Mouse (Mus musculus) liver, embryonic 14.5 days (tissue): Measurements from ENCODE around the gene Cebpzos. TPM values are rescaled to one million over a fixed set of nuclear protein-coding genes. Genes with fewer than 3 reads are reported as not detected.

Experiments used
- ATAC-seq: fragments of 200-750 bp; cut with Nextera tagmentation; 2 replicates; pipeline ENCODE4 v1.8.0; 2017; ENCODE audit warnings: moderate number of reproducible peaks, mild to moderate bottlenecking, moderate library complexity; ENCODE audit not compliant: insufficient read depth
- DNase-seq, 3 experiments: peaks; one replicate each; pipeline ENCODE4 v3.0.0-alpha.2; 2012 to 2013; ENCODE audit warnings: low read depth in 3 of 3, low spot score in 3 of 3
- H3K27ac ChIP-seq: fragments of 300-500 bp; sonication (generic); 2 replicates; pipeline ENCODE4 v1.5.1; 2014; ENCODE audit warnings: moderate library complexity, mild to moderate bottlenecking, control low read depth, inconsistent platforms
- H3K27me3 ChIP-seq: fragments of 300-500 bp; sonication (generic); 2 replicates; pipeline ENCODE4 v1.6.1; 2014; ENCODE audit warnings: mild to moderate bottlenecking, low read length, moderate library complexity; ENCODE audit not compliant: control insufficient read depth, insufficient read depth
- H3K36me3 ChIP-seq: fragments of 300-500 bp; sonication (generic); replicated peaks from 2 replicates; pipeline ENCODE4 v1.6.1; 2014; ENCODE audit warnings: low read depth; ENCODE audit not compliant: control insufficient read depth, insufficient read depth
- H3K4me1 ChIP-seq, 2 experiments: fragments of 200-500 bp in 1 of 2; fragments of 300-500 bp in 1 of 2; sonication (generic) in 1 of 2; replicated peaks; 2 replicates each; pipeline ENCODE4 v1.6.1; 2012 to 2014; ENCODE audit warnings: antibody characterized with exemption in 1 of 2, inconsistent platforms in 1 of 2, low read length in 1 of 2; ENCODE audit not compliant: control insufficient read depth in 2 of 2, insufficient read depth in 2 of 2
- H3K4me2 ChIP-seq: fragments of 300-500 bp; sonication (generic); 2 replicates; pipeline ENCODE4 v1.6.1; 2014; ENCODE audit warnings: low read depth, mild to moderate bottlenecking, control low read depth, moderate library complexity
- H3K4me3 ChIP-seq, 2 experiments: fragments of 200-500 bp in 1 of 2; fragments of 300-500 bp in 1 of 2; sonication (generic) in 1 of 2; 2 replicates each; pipeline ENCODE4 v1.5.1; 2012 to 2014; ENCODE audit warnings: low read depth in 2 of 2, low read length in 2 of 2, mild to moderate bottlenecking in 2 of 2, control low read depth in 1 of 2, inconsistent platforms in 1 of 2, moderate library complexity in 1 of 2; ENCODE audit not compliant: insufficient read depth in 1 of 2
- H3K9ac ChIP-seq: fragments of 300-500 bp; sonication (generic); replicated peaks from 2 replicates; pipeline ENCODE4 v1.6.1; 2014; ENCODE audit warnings: mild to moderate bottlenecking, control low read depth, moderate library complexity
- H3K9me3 ChIP-seq: fragments of 300-500 bp; sonication (generic); 2 replicates; pipeline ENCODE4 v1.6.1; 2016; ENCODE audit warnings: low read length, mixed read lengths; ENCODE audit not compliant: control insufficient read depth
- CTCF ChIP-seq: IDR thresholded peaks from 2 replicates; pipeline ENCODE4 v1.5.1; 2016; ENCODE audit warnings: antibody characterized with exemption, low read depth, control low read depth
- EP300 ChIP-seq: IDR thresholded peaks from 2 replicates; pipeline ENCODE4 v1.6.1; 2016; ENCODE audit warnings: antibody characterized with exemption, low read depth
- WGBS: fragments of 180-500 bp; shearing (Covaris S2); extraction: QIAGEN DNeasy Blood & Tissue Kit; methylation state at CpG from one replicate; pipeline ENCODE4 v1.1.7; 2014; ENCODE audit not compliant: insufficient replicate concordance; 5-methylcytosine and 5-hydroxymethylcytosine counted together
- polyA plus RNA-seq, 2 experiments: library from polyadenylated mRNA; depleted of rRNA in 1 of 2; stranded (reverse) in 1 of 2; unstranded in 1 of 2; fragments of >200 nt; fragmentation: Nextera tagmentation in 1 of 2; extraction: Ambion mirVana in 1 of 2; gene quantifications; 2 replicates each; pipeline versions ENCODE4 v1.2.1 to v1.2.3; 2012 to 2014

Gene Cebpzos
- 10.7 and 14.2 TPM in 2 replicates for polyA plus RNA-seq (2012; rRNA removed)
- 54.7 and 55.2 TPM in 2 replicates for polyA plus RNA-seq (2014; fragmentation: Nextera tagmentation; extraction: Ambion mirVana)

GRCm38 (mm10) chr17:78916369-78916813 is at the start of gene Cebpzos:
Gene Cebpzos (plus strand): TSS chr17:78916500.
- H3K4me1 ChIP-seq: peaks cover 9 to 10% of the 10 kb centered on the region in 2 experiments; a peak in 3 of 4 replicates
- H3K4me3 ChIP-seq: peak within 1 kb of the TSS; percentile 76 to 93
- no peaks in the 10 kb centered on the region for H3K9me3 ChIP-seq
- no peaks in the 10 kb centered on the region for H3K27me3 ChIP-seq
- H3K4me2 ChIP-seq: peak within 1 kb of the TSS; percentile 83
- 0% methylated on average over 37 of the region's 37 CpGs for WGBS
- peaks cover 14% of the 10 kb centered on the region for H3K36me3 ChIP-seq
- H3K9ac ChIP-seq: peak within 1 kb of the TSS; percentile 84
- H3K27ac ChIP-seq: peak within 1 kb of the TSS; percentile 76
- no peak; the same call in 1 of the 2 replicates for TF ChIP-seq CTCF
- TF ChIP-seq EP300: no peak
- peak; percentile 78 to 90 (median 81) for DNase-seq
- peak; percentile 93 for ATAC-seq

GRCm38 (mm10) chr17:78873886-78874285 is 42.4 kb upstream of the Cebpzos start:
- no peak overlapping the region for H3K9ac ChIP-seq
- no peaks in the 10 kb centered on the region for H3K27me3 ChIP-seq
- no peak overlapping the region for H3K4me3 ChIP-seq
- DNase-seq (no peak), ATAC-seq (no peak)
- no peak overlapping the region for H3K4me2 ChIP-seq
- H3K36me3 ChIP-seq: peaks cover 22% of the 10 kb centered on the region
- 78% methylated on average over 6 of the region's 6 CpGs for WGBS
- no peaks in the 10 kb centered on the region for H3K9me3 ChIP-seq
- TF ChIP-seq EP300 (no peak), CTCF (no peak)
- no peak overlapping the region for H3K27ac ChIP-seq
- H3K4me1 ChIP-seq: no peaks in the 10 kb centered on the region

GRCm38 (mm10) chr17:78881878-78882304 is 34.4 kb upstream of the Cebpzos start:
- peaks cover 3 to 11% of the 10 kb centered on the region in 2 experiments; a peak in 3 of 4 replicates for H3K4me1 ChIP-seq
- no peaks in the 10 kb centered on the region for H3K27me3 ChIP-seq
- peak overlapping the region; percentile 77 for H3K4me2 ChIP-seq
- WGBS: 2% methylated on average over 7 of the region's 7 CpGs
- peak overlapping the region; percentile 75 for H3K27ac ChIP-seq
- peak overlapping the region; percentile 94 for H3K9ac ChIP-seq
- TF ChIP-seq EP300: no peak
- no peak for TF ChIP-seq CTCF
- ATAC-seq (peak; percentile 58), DNase-seq (no peak)
- H3K36me3 ChIP-seq: peaks cover 12% of the 10 kb centered on the region
- peak overlapping the region; percentile 93 to 97 for H3K4me3 ChIP-seq
- no peaks in the 10 kb centered on the region for H3K9me3 ChIP-seq

- H3K36me3 ChIP-seq: peaks cover 6% of the 10 kb centered on the region
- 2% methylated on average over 28 of the region's 28 CpGs for WGBS
- H3K4me2 ChIP-seq: peak within 1 kb of the TSS; percentile 77
- H3K4me3 ChIP-seq: peak within 1 kb of the TSS; percentile 93 to 97
- no peaks in the 10 kb centered on the region for H3K27me3 ChIP-seq
- H3K9me3 ChIP-seq: no peaks in the 10 kb centered on the region
- DNase-seq (peak; percentile 66 to 73 (median 69)), ATAC-seq (peak; percentile 97)
- peaks cover 3 to 11% of the 10 kb centered on the region in 2 experiments; a peak in 3 of 4 replicates for H3K4me1 ChIP-seq
- H3K9ac ChIP-seq: peak within 1 kb of the TSS; percentile 94
- TF ChIP-seq EP300 (peak; percentile 39; the same call in 1 of the 2 replicates), CTCF (no peak)
- H3K27ac ChIP-seq: peak within 1 kb of the TSS; percentile 75
These were observed 33.7 kb upstream of the Cebpzos start, which contains the start of gene Eif2ak2 for GRCm38 (mm10) chr17:78882401-78883112. Gene Eif2ak2 (minus strand): TSS chr17:78882573.

GRCm38 (mm10) chr17:78883291-78883690 is 33.0 kb upstream of the Cebpzos start:
- H3K36me3 ChIP-seq: no peaks in the 10 kb centered on the region; the same call in none of the 2 replicates
- no peak overlapping the region for H3K27ac ChIP-seq
- no peak overlapping the region for H3K4me2 ChIP-seq
- no peaks in the 10 kb centered on the region for H3K27me3 ChIP-seq
- WGBS: 81% methylated on average over 4 of the region's 4 CpGs
- H3K4me3 ChIP-seq: no peak overlapping the region
- DNase-seq: no peak
- ATAC-seq: no peak
- no peaks in the 10 kb centered on the region for H3K9me3 ChIP-seq
- peaks cover 3 to 11% of the 10 kb centered on the region in 2 experiments; a peak in 3 of 4 replicates for H3K4me1 ChIP-seq
- TF ChIP-seq EP300: no peak
- TF ChIP-seq CTCF: no peak
- no peak overlapping the region for H3K9ac ChIP-seq
